Mouse (Mus musculus): Measurements from ENCODE around the gene Duox2.

Duox2 gene

GRCm38 (mm10) chr2:122241226-122241625, 57.0 kb downstream of the Duox2 start:
- ATAC-seq (ENCODE audit: insufficient number of reproducible peaks, low FRiP score, low TSS enrichment), result no peak

- no peak for ATAC-seq (ENCODE audit: insufficient number of reproducible peaks, low FRiP score, low TSS enrichment)
These were observed 57.5 kb downstream of the Duox2 start for GRCm38 (mm10) chr2:122240735-122241134.

- no peak for ATAC-seq (ENCODE audit: insufficient number of reproducible peaks, low FRiP score, low TSS enrichment)
These were observed 60.3 kb downstream of the Duox2 start for GRCm38 (mm10) chr2:122237891-122238470.

GRCm38 (mm10) chr2:122236321-122236720, 61.9 kb downstream of the Duox2 start:
- ATAC-seq (ENCODE audit: insufficient number of reproducible peaks, low FRiP score, low TSS enrichment), result no peak

GRCm38 (mm10) chr2:122235425-122235824, 62.8 kb downstream of the Duox2 start:
- ATAC-seq (ENCODE audit: insufficient number of reproducible peaks, low FRiP score, low TSS enrichment), result no peak

- ATAC-seq (ENCODE audit: insufficient number of reproducible peaks, low FRiP score, low TSS enrichment), result peak; percentile 67
These were observed 63.5 kb downstream of the Duox2 start, which contains the start of gene Sord for GRCm38 (mm10) chr2:122234611-122235288. Gene Sord, plus strand, starts transcription at chr2:122234749.

- ATAC-seq (ENCODE audit: insufficient number of reproducible peaks, low FRiP score, low TSS enrichment), result peak; percentile 59; the same call in 1 of the 2 replicates
These were observed 64.3 kb downstream of the Duox2 start for GRCm38 (mm10) chr2:122233759-122234557.

- ATAC-seq (ENCODE audit: insufficient number of reproducible peaks, low FRiP score, low TSS enrichment), result no peak
These were observed 64.9 kb downstream of the Duox2 start for GRCm38 (mm10) chr2:122233341-122233740.

- no peak for ATAC-seq (ENCODE audit: insufficient number of reproducible peaks, low FRiP score, low TSS enrichment)
These were observed 66.6 kb downstream of the Duox2 start for GRCm38 (mm10) chr2:122231616-122232015.

- ATAC-seq (ENCODE audit: insufficient number of reproducible peaks, low FRiP score, low TSS enrichment), result no peak
These were observed 67.9 kb downstream of the Duox2 start for GRCm38 (mm10) chr2:122230395-122230794.

All from cerebellum, adult (tissue).